Mouse (Mus musculus) c-Kit-positive CD71-positive TER-119-positive erythroid progenitor cells, embryonic 14.5 days (primary cell): ENCODE measurements around the gene Serpinb6a.
A peak's percentile ranks its signal among the peaks of the same experiment; 100 is the strongest.

Source experiments
- DNase-seq: peaks from one replicate; pipeline ENCODE4 v3.0.0-alpha.2; 2013; ENCODE audit warnings: low spot score

Serpinb6a gene

DNA sequence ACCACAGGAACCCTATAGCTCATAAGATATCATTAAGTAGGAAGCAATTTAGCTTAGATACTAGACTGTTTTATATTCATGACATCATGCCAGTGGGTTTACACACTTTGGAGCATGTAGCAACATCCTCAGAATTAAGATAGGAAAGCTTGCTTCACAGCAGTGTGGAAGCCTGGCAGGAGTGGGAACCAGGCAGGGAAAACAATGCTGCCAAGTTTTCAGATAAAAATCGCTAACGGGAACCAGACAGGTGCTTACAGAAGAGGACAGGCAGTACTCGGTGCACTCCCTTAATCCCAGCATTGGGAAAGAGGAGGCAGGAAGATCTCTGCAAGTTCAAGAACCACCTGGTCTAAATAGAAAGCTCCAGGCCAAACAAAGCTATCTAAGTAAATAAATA, 95.8 kb downstream of the Serpinb6a start:
- DNase-seq: no peak

DNA sequence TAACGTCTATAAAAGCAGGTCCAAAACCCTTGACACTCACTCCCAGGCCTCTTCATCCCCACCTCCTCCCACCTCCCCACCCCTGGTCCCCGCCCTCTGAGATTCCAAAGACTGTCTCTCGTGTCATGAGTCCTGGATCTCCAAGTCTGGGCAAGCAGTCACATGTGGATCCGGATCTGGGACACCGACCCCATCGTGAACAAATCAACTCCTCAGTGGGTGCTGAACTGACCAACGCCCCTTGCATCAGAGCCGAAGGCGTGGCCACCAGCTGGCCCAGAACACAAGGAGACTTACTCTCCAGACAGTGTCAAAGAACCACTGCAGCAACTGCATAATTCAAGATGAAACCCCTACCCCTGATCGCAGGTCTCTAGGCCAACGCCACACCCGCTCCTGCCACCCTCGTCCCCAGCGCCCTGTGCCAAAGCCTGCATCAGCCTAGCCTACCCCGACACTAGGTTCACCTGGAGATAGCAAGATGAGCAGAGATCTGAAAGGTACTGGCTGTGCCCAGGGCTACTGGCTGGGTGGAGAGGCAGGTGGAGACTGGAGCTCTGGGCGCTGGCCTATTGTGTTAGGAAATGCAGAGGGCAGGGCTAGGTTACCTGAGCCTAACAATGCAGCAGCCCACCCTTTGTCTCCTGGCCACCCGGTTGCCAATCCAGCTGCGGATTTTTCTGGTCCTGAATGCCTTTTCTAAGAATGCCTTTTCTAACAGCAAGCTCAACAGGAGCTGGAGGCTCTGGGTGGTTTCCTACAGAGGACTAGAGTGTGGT, 97.2 kb downstream of the Serpinb6a start, which contains the start of gene Serpinb6c:
Gene Serpinb6c (minus strand): TSS at position 533 of the 779 bp plus-strand sequence.
- DNase-seq: no peak

GRCm38 (mm10) chr13:33903290-33903689, 99.3 kb downstream of the Serpinb6a start:
- no peak for DNase-seq

- peak; percentile 3 for DNase-seq
Observed at GRCm38 (mm10) chr13:33894207-33894606, 108.4 kb downstream of the Serpinb6a start.
